Mouse (Mus musculus) midbrain, embryonic 11.5 days (tissue): ENCODE results near the gene Zfp747. TPM values are rescaled to one million over a fixed set of nuclear protein-coding genes. Genes with fewer than 3 reads are reported as not detected.
"Not testable (repeated sequence)": the region's sequence is repeated elsewhere in the genome, so short reads cannot be mapped to it uniquely, and the experiment has no call there.

Experiments
- ATAC-seq: fragments of 200-750 bp; cut with Nextera tagmentation; 2 replicates; pipeline ENCODE4 v1.8.0; 2017; ENCODE audit warnings: moderate TSS enrichment, moderate library complexity; ENCODE audit not compliant: low FRiP score
- DNase-seq: peaks from one replicate; pipeline ENCODE4 v3.0.0; 2015; ENCODE audit warnings: low spot score; ENCODE audit errors: missing footprints
- H3K27ac ChIP-seq: fragments of 300-500 bp; sonication (generic); 2 replicates; pipeline ENCODE4 v1.5.1; 2014; ENCODE audit warnings: low read depth, low read length
- H3K27me3 ChIP-seq: fragments of 300-500 bp; sonication (generic); 2 replicates; pipeline ENCODE4 v1.6.1; 2014; ENCODE audit warnings: mild to moderate bottlenecking, low read length, moderate library complexity, mixed read lengths; ENCODE audit not compliant: control insufficient read depth, insufficient read depth
- H3K36me3 ChIP-seq: fragments of 300-500 bp; sonication (generic); 2 replicates; pipeline ENCODE4 v1.6.1; 2014; ENCODE audit warnings: mild to moderate bottlenecking, low read length, moderate library complexity, mixed read lengths; ENCODE audit not compliant: control insufficient read depth, insufficient read depth
- H3K4me1 ChIP-seq: fragments of 300-500 bp; sonication (generic); 2 replicates; pipeline ENCODE4 v1.6.1; 2014; ENCODE audit warnings: low read length; ENCODE audit not compliant: control insufficient read depth, insufficient read depth
- H3K4me2 ChIP-seq: fragments of 300-500 bp; sonication (generic); 2 replicates; pipeline ENCODE4 v1.6.1; 2014; ENCODE audit warnings: mild to moderate bottlenecking, moderate library complexity
- H3K4me3 ChIP-seq: fragments of 300-500 bp; sonication (generic); 2 replicates; pipeline ENCODE4 v1.5.1; 2014; ENCODE audit warnings: low read depth, low read length
- H3K9ac ChIP-seq: fragments of 300-500 bp; sonication (generic); 2 replicates; pipeline ENCODE4 v1.6.1; 2014; ENCODE audit warnings: low read length
- H3K9me3 ChIP-seq: fragments of 300-500 bp; sonication (generic); 2 replicates; pipeline ENCODE4 v1.6.1; 2016; ENCODE audit warnings: low read length; ENCODE audit not compliant: control insufficient read depth
- WGBS: fragments of 180-500 bp; shearing (Covaris S2); extraction: QIAGEN DNeasy Blood & Tissue Kit; methylation state at CpG from one replicate; pipeline ENCODE4 v1.1.7; 2014; 5-methylcytosine and 5-hydroxymethylcytosine counted together
- polyA plus RNA-seq: library from polyadenylated mRNA; unstranded; fragments of >200 nt; fragmentation: Nextera tagmentation; extraction: Ambion mirVana; gene quantifications from 2 replicates; pipeline ENCODE4 v1.2.1, GENCODE M21; 2014

Zfp747 gene
- polyA plus RNA-seq = 6.4 and 6.5 TPM in 2 replicates

DNA sequence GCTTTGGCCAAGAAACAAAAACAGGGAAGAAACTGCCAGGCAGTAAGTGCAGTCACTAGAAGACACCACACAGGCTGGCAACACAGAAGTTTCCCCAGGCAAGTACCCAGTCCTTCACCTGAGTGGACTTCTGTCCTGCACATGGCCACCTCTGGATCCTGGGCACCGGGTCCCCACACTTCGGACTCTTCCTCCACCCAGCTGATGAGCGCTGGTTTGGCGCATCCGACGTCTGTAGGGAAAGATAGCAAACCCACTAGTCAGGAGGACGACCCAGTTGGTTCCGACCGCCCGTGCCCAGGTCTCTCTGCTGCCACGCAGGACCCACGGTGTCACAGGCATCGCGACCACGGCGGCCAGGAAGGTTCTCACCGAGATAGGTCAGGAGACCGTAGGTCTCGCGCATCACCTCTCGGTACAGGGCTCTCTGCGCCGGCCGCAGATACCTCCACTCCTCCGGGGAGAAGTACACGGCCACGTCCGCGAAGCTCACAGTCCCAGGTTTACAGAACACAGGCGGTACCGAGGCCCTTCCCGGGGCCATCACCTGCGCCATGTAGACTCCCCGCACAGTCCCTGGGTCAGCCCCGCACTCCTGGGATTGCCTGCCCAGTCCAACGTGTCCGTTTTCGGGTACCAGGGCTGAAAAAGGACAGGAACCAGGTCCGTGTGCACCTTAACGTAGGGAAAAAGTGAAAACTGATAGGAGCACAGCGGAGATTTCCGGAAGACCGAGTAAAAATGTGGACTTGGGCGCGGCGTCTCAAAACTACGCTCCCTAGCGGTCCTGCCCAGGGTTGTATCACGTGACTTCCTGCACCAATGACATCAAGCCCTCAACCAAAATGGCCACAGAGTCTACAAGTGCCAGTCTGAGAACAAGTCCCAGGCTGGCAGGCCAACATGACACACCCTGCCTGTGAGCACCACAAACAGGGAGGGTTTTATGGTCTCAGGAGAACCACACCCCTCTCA lies at the start of gene Zfp747:
Gene Zfp747, minus strand, starts transcription at position 780 of the 975 bp plus-strand sequence.
- Histone ChIP-seq H3K4me3 (peak within 1 kb of the TSS; percentile 64), H3K9ac (peak within 1 kb of the TSS; percentile 77), H3K4me2 (peak within 1 kb of the TSS; percentile 75)
- not testable (repeated sequence) for H3K9me3 ChIP-seq, H3K36me3 ChIP-seq, H3K4me1 ChIP-seq, H3K27ac ChIP-seq, H3K27me3 ChIP-seq
- whole genome bisulfite sequencing = 3% methylated on average over 47 of the region's 49 CpGs
- ATAC-seq = peak; percentile 95
- DNase-seq = peak; percentile 97

DNA sequence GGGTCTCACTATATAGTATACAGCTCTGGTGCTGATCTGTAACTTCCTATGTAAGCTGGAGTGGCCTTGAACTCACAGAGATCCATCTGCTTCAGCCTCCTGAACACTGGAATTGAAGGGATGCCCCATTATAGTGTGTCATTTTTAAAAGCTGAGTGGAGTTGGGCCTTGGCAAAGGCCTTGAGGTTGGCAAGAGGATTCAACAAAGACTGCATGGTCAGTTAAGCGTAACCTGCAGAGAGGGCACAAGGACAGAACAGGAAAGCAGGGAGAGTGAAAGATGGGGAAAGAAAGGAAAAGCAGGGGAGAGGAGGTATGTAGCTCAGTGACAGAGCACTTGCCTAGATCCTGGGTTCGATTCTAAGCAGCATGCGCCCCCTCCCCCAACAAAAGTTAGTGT lies 49.4 kb upstream of the Zfp747 start:
- no peak overlapping the region for H3K4me2 ChIP-seq
- peaks cover 7% of the 10 kb centered on the region; the same call in 1 of the 2 replicates for H3K27me3 ChIP-seq
- H3K9ac ChIP-seq = no peak overlapping the region
- H3K4me3 ChIP-seq = no peak overlapping the region
- H3K27ac ChIP-seq = no peak overlapping the region
- no peaks in the 10 kb centered on the region for H3K9me3 ChIP-seq
- WGBS = 87% methylated on average over 3 of the region's 3 CpGs
- H3K4me1 ChIP-seq = peaks cover 6% of the 10 kb centered on the region
- H3K36me3 ChIP-seq = no peaks in the 10 kb centered on the region
- no peak for ATAC-seq
- DNase-seq = no peak

DNA sequence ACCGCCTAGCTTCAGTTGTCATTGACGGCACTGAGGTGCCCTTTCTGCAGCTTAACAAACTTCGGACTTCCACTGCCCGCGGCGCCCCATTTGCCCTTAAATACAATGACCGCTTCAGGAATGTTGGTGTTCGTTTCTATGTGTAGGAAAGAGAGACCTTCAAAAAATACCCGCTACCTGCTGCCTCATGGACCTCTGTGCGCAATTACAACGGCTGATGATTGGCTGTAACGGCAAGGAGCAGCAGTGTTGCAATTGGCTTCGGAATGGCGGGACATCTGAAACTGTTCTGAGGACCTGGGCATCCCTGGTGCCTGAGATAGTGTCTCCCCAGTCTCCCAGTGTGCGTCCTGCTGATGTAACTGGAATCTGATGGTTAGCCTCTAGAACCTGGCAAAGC lies 46.4 kb upstream of the Zfp747 start:
- Histone ChIP-seq H3K9ac (no peak overlapping the region), H3K4me3 (peak overlapping the region; percentile 75), H3K9me3 (no peaks in the 10 kb centered on the region), H3K4me1 (peaks cover 6% of the 10 kb centered on the region), H3K36me3 (peaks cover 7% of the 10 kb centered on the region; the same call in 1 of the 2 replicates), H3K4me2 (peak overlapping the region; percentile 98), H3K27ac (no peak overlapping the region), H3K27me3 (peaks cover 7% of the 10 kb centered on the region; the same call in 1 of the 2 replicates)
- DNase-seq (peak; percentile 87), ATAC-seq (peak; percentile 47; the same call in 1 of the 2 replicates)
- WGBS = 2% methylated on average over 15 of the region's 15 CpGs

DNA sequence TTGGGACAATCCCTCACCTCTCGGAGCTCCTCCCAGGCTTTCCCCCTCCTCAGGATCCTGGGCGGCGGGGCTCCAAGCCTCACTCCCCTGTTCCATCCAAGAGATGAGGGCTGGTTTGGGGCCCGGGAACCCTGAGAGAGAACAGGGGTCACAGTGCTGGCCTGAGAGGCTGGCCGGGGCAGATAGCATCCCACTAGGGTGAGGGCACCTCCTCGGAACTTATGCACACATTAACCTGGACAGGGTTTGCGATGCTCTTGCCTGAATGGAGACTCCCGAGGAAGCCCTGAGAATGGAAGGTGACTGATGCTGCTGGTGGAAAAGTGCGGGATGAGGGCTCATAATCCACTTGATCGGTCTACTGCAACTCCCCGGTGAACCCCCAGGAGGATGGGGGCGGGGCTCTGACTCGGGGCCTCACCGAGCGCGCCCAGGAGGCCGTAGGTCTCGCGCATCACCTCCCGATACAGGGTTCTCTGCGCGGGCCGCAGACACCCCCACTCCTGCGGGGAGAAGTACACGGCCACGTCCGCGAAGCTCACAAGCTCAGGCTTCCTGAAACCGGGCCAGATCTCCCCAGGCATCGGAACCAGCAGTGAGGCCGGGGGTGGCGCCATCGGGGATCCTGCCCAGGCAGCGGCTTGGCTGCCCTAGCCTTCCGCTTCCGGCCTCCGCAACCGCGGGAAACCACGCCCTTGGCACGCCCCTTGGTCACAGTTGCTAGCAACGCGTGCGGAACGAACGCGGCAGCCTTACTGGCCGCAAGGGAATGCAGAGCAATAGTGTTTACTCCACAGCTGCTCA lies 45.7 kb upstream of the Zfp747 start, which contains the start of gene Zfp688:
Gene Zfp688, minus strand, starts transcription at position 681 of the 804 bp plus-strand sequence.
- H3K27ac ChIP-seq = peak within 1 kb of the TSS; percentile 17; the same call in 1 of the 2 replicates
- ATAC-seq (peak; percentile 97), DNase-seq (peak; percentile 100)
- H3K27me3 ChIP-seq = peaks cover 7% of the 10 kb centered on the region; the same call in 1 of the 2 replicates
- H3K9ac ChIP-seq = peak within 1 kb of the TSS; percentile 82
- H3K36me3 ChIP-seq = peaks cover 7% of the 10 kb centered on the region; the same call in 1 of the 2 replicates
- H3K4me2 ChIP-seq = peak within 1 kb of the TSS; percentile 98
- H3K9me3 ChIP-seq = no peaks in the 10 kb centered on the region
- peaks cover 6% of the 10 kb centered on the region for H3K4me1 ChIP-seq
- WGBS = under 1% methylated on average over 48 of the region's 48 CpGs
- peak within 1 kb of the TSS; percentile 75 for H3K4me3 ChIP-seq

DNA sequence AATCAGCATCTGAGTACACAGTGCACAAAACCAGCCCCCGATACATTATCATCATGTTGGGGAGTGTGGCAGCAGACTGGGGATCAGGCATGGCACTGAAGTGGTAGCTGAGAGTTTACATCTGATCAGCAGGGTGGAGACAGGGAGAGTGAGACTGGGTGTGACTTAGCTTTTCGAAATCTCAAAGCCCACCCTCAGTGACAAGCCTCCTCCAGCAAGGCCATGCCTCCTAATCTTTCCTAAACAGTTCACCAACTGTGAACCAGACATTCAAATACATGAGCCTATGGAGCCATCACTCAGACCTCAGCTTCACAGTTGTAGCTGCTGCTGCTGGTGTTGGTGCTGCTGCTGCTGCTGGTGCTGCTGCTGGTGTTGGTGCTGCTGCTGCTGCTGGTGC lies 35.6 kb upstream of the Zfp747 start:
- no peaks in the 10 kb centered on the region for H3K4me1 ChIP-seq
- no peak overlapping the region for H3K9ac ChIP-seq
- 83% methylated on average over 2 of the region's 2 CpGs for WGBS
- H3K4me2 ChIP-seq = no peak overlapping the region
- H3K9me3 ChIP-seq = no peaks in the 10 kb centered on the region
- no peaks in the 10 kb centered on the region for H3K36me3 ChIP-seq
- no peaks in the 10 kb centered on the region for H3K27me3 ChIP-seq
- no peak for ATAC-seq
- H3K4me3 ChIP-seq = no peak overlapping the region
- no peak for DNase-seq
- no peak overlapping the region for H3K27ac ChIP-seq

DNA sequence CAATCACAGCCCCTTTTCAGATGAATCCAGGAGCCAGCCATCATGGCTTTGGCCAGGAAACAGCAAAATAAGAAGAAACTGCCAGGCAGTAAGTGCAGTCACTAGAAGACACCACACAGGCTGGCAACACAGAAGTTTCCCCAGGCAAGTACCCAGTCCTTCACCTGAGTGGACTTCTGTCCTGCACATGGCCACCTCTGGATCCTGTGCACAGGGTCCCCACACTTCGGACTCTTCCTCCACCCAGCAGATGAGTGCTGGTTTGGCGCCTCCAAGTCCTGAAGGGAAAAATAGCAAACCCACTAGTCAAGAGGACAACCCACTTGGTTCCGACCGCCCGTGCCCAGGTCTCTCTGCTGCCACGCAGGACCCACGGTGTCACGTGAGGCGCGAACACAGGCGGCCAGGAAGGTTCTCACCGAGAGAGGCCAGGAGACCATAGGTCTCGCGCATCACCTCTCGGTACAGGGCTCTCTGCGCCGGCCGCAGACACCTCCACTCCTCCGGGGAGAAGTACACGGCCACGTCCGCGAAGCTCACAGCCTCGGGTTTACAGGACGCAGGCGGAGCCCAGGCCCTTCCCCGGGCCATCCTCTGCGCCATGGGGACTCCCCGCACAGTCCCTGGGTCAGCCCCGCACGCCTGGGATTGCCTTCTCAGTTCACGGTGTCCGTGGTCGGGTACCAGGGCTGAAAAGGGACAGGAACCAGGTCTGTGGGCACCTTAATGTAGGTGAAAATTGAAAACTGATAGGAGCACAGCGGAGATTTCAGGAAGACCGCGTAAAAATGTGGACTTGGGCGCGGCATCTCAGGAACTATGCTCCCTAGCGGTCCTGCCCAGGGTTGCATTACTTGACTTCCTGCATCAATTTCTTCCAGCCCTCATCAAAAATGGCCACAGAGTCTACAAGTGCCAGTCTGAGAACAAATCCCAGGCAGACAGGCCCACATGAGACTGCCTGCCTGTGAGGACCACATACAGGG lies 30.4 kb upstream of the Zfp747 start, which contains the start of gene Zfp764:
Gene Zfp764, minus strand, starts transcription at position 821 of the 986 bp plus-strand sequence.
- 6% methylated on average over 40 of the region's 40 CpGs for WGBS
- ATAC-seq = peak; percentile 86
- H3K27me3 ChIP-seq, H3K4me1 ChIP-seq, H3K36me3 ChIP-seq, H3K9me3 ChIP-seq: not testable (repeated sequence)
- 0 out of 2 replicates have a peak within 1 kb of the TSS, but pooled peaks have one; percentile 4 for H3K27ac ChIP-seq
- DNase-seq = peak; percentile 98
- H3K4me3 ChIP-seq = peak within 1 kb of the TSS; percentile 47
- peak within 1 kb of the TSS; percentile 85 for H3K4me2 ChIP-seq
- peak within 1 kb of the TSS; percentile 81 for H3K9ac ChIP-seq

DNA sequence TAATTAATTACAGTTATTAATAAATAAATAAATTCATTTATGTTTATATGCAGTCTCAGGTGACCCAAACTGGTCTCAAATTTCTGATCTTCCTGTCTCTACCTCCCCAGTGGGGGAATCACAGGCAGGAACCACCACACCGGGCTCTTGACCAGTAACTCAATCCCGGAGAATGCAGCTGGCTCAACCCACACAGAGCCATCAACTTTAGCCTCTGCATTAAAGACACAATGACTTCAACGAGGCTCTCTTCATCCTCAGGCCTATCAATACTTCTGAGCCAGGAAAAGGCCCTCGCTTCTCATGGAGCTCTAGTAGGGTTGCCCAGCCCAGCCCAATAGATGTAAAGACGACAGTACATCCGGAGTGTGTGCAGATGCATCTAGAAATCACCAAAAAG lies 28.3 kb upstream of the Zfp747 start:
- H3K4me1 ChIP-seq, H3K27me3 ChIP-seq, H3K27ac ChIP-seq, H3K4me2 ChIP-seq, H3K4me3 ChIP-seq, DNase-seq, H3K36me3 ChIP-seq, ATAC-seq, H3K9ac ChIP-seq, H3K9me3 ChIP-seq: not testable (repeated sequence)
- WGBS = 97% methylated on average over 6 of the region's 6 CpGs

DNA sequence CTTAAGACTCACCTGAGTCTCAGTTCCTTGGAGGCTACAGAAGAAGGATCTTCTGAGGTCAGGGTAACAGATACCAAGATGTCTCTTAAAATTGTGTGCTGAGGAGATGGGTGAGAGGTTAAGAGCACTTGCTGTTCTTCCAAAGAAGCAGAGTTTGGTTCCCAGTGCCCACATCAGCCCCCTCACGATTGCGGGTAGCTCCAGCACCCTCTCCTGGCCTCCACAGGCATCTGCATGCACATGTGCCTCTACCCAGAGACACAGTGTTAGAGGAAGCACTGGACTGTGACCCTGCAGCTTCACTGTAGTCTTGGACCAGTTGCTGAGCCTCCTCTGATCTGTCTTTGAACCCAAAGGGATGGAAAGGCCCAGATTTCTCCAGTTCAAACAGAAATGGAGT lies 27.1 kb upstream of the Zfp747 start:
- H3K27ac ChIP-seq = no peak overlapping the region

More for the DNA sequence above, 27.1 kb upstream of the Zfp747 start:
- ATAC-seq (no peak), DNase-seq (no peak)
- 47% methylated on average over 2 of the region's 2 CpGs for WGBS
- Histone ChIP-seq H3K36me3 (no peaks in the 10 kb centered on the region), H3K27me3 (no peaks in the 10 kb centered on the region), H3K4me3 (no peak overlapping the region), H3K4me1 (no peaks in the 10 kb centered on the region), H3K4me2 (no peak overlapping the region), H3K9ac (no peak overlapping the region), H3K9me3 (no peaks in the 10 kb centered on the region)
